Mouse (Mus musculus): ENCODE measurements around the gene Robo1. TPM values are rescaled to one million over a fixed set of nuclear protein-coding genes. Genes with fewer than 3 reads are reported as not detected.

Gene Robo1
- polyA plus RNA-seq, 1 experiment from 2014 or later = 30.6 TPM

GRCm38 (mm10) chr16:73082420-73082819 lies 774.3 kb downstream of the Robo1 start:
- Histone ChIP-seq H3K4me1 (no peaks in the 10 kb centered on the region), H3K9me3 (no peaks in the 10 kb centered on the region), H3K27ac (no peak overlapping the region), H3K4me3 (no peak overlapping the region), H3K36me3 (no peaks in the 10 kb centered on the region), H3K27me3 (ENCODE audit: insufficient read depth, poor library complexity, severe bottlenecking) (no peaks in the 10 kb centered on the region)
- WGBS = 70% methylated on average over 4 of the region's 4 CpGs
- no peak for DNase-seq (ENCODE audit: low spot score)

- no peaks in the 10 kb centered on the region for H3K36me3 ChIP-seq
- WGBS = 83% methylated on average over 2 of the region's 2 CpGs
- H3K4me3 ChIP-seq = no peak overlapping the region
- H3K4me1 ChIP-seq = no peaks in the 10 kb centered on the region
- no peaks in the 10 kb centered on the region for H3K9me3 ChIP-seq
- H3K27ac ChIP-seq = no peak overlapping the region
- DNase-seq (ENCODE audit: low spot score) = no peak
- H3K27me3 ChIP-seq (ENCODE audit: insufficient read depth, poor library complexity, severe bottlenecking) = no peaks in the 10 kb centered on the region
Observed at GRCm38 (mm10) chr16:73083077-73083476, 775.0 kb downstream of the Robo1 start.

Data from heart, embryonic 10.5 days (tissue).